Mouse (Mus musculus) lung, embryonic 16.5 days (tissue): ENCODE data around the gene Gm49383. TPM values are rescaled to one million over a fixed set of nuclear protein-coding genes. Genes with fewer than 3 reads are reported as not detected.

Experiments used
- ATAC-seq: fragments of 200-750 bp; cut with Nextera tagmentation; 2 replicates; pipeline ENCODE4 v1.8.0; 2017; ENCODE audit warnings: low read depth, mild to moderate bottlenecking, moderate library complexity
- H3K27ac ChIP-seq: fragments of 300-500 bp; sonication (generic); 2 replicates; pipeline ENCODE4 v1.5.1; 2014; ENCODE audit warnings: mild to moderate bottlenecking, control low read depth, low read length
- H3K27me3 ChIP-seq: fragments of 300-500 bp; sonication (generic); 2 replicates; pipeline ENCODE4 v1.6.1; 2014; ENCODE audit warnings: low read depth, low read length, mixed read lengths; ENCODE audit not compliant: control insufficient read depth, insufficient read depth
- H3K36me3 ChIP-seq: fragments of 300-500 bp; sonication (generic); 2 replicates; pipeline ENCODE4 v1.6.1; 2014; ENCODE audit warnings: low read length; ENCODE audit not compliant: control insufficient read depth, insufficient read depth
- H3K4me1 ChIP-seq: fragments of 300-500 bp; sonication (generic); replicated peaks from 2 replicates; pipeline ENCODE4 v1.6.1; 2014; ENCODE audit warnings: low read length, mixed read lengths; ENCODE audit not compliant: control insufficient read depth, insufficient read depth
- H3K4me2 ChIP-seq: fragments of 300-500 bp; sonication (generic); 2 replicates; pipeline ENCODE4 v1.6.1; 2014; ENCODE audit warnings: low read depth, low read length, control low read depth
- H3K4me3 ChIP-seq: fragments of 300-500 bp; sonication (generic); 2 replicates; pipeline ENCODE4 v1.5.1; 2014; ENCODE audit warnings: mild to moderate bottlenecking, low read length, control low read depth
- H3K9ac ChIP-seq: fragments of 300-500 bp; sonication (generic); 2 replicates; pipeline ENCODE4 v1.6.1; 2014; ENCODE audit warnings: low read length, control low read depth
- H3K9me3 ChIP-seq: fragments of 300-500 bp; sonication (generic); 2 replicates; pipeline ENCODE4 v1.6.1; 2016; ENCODE audit warnings: low read length; ENCODE audit not compliant: control insufficient read depth
- WGBS: fragments of 180-500 bp; shearing (Covaris S2); extraction: QIAGEN DNeasy Blood & Tissue Kit; methylation state at CpG from one replicate; pipeline ENCODE4 v1.1.7; 2014; 5-methylcytosine and 5-hydroxymethylcytosine counted together
- polyA plus RNA-seq: library from polyadenylated mRNA; unstranded; fragments of >200 nt; fragmentation: Nextera tagmentation; extraction: Ambion mirVana; gene quantifications from 2 replicates; pipeline ENCODE4 v1.2.1, GENCODE M21; 2015

Gm49383 gene
- polyA plus RNA-seq, 1 experiment from 2014 or later: 27.7 TPM

DNA sequence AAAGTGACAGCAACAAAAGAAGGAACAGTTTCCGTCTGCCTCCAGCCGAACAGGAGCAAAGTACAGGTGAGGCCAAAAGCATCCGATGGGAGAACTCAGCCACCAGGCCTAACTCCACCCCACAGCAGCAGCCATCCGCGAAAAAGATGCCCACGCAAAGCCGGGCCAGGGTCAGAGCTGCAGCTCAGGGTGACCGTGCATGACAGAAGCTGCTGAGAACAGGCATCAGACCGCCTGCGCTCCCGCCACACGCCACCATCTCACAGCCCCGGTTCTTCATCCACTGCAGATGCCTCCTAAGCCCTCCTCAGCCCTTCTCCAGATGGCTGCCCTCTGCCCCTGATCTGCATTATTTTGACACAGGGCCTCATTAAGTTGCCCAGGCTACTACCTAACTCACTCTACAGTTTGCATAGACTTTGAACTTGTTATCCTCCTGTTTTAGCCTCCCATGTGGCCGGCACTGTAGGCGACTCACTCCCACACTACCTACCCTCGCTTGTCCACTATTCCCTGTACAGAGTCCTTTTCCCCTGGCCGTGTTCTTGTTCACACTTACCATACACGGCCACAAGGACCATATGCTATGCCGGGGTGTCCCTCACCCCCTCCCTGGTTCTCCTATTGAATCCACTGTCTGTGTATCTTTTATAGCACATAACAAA is 23.8 kb upstream of the Gm49383 start:
- H3K4me2 ChIP-seq: no peak overlapping the region
- no peak overlapping the region for H3K27ac ChIP-seq
- H3K4me3 ChIP-seq: no peak overlapping the region
- H3K9ac ChIP-seq: no peak overlapping the region
- no peaks in the 10 kb centered on the region for H3K9me3 ChIP-seq
- no peaks in the 10 kb centered on the region for H3K4me1 ChIP-seq
- ATAC-seq: no peak
- WGBS: 92% methylated on average over 19 of the region's 19 CpGs
- H3K27me3 ChIP-seq: no peaks in the 10 kb centered on the region
- H3K36me3 ChIP-seq: peaks cover 11% of the 10 kb centered on the region

DNA sequence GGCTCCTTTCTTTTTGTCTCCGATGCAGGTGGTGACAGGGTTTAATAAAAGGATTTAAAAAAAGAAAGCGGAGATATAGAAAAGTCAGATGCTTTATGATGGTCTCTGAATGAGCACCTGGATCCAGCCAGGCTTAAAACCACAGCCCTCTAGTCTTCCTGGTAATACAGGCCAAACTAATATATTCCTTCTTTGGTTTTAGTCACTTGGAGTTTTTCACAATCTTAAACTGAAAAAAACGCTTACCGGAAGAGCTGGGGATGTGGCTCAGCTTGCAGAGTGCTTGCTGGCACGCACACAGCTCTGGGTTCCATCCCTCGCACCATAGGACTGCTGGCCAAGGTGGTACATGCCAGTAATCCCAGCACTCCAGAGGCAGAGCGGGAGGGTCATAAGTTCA is 19.7 kb upstream of the Gm49383 start:
- peaks cover 17% of the 10 kb centered on the region for H3K36me3 ChIP-seq
- H3K9ac ChIP-seq: no peak overlapping the region
- no peaks in the 10 kb centered on the region for H3K27me3 ChIP-seq
- ATAC-seq: no peak
- 93% methylated on average over 7 of the region's 7 CpGs for WGBS
- H3K4me3 ChIP-seq: no peak overlapping the region
- H3K27ac ChIP-seq: no peak overlapping the region
- no peaks in the 10 kb centered on the region for H3K4me1 ChIP-seq
- no peak overlapping the region for H3K4me2 ChIP-seq
- H3K9me3 ChIP-seq: no peaks in the 10 kb centered on the region

DNA sequence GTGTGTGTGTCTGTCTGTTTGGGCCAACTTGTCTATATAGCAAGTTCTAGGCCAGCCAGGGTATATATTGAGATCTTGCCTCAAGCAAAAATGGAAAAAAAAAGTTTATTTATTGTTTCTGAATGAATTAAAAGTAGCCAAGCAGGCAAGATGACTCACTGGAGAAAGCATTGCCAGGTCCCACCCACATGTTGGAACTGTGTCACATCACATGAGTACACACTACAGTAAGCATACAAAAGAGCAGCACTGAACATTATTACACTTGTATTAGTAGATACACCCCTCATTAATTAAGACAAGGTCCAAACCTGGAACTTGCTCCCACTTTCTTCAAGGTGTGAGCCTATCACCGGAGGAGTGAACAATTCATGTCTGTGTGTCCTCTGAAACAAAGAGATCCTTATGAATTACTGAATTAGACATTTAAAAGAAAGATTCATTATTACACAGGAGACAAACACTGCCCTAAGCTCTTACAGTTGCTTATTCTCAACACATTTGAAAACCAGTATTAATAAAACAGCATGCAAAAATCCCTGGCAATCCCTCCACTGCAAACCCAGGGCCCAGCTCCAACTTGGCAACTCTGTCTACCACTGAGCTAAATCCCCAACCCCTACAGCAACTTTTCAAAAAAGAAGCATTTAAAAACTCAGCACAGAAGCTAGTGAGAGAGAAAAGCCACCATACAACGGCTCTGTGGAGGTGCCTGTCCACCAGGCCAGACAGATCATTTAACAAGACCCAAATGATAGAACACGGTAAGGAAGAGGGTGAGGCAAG is 18.3 kb upstream of the Gm49383 start:
- Histone ChIP-seq H3K4me2 (no peak overlapping the region), H3K4me3 (no peak overlapping the region), H3K9me3 (no peaks in the 10 kb centered on the region), H3K9ac (no peak overlapping the region), H3K4me1 (no peaks in the 10 kb centered on the region), H3K36me3 (peaks cover 14% of the 10 kb centered on the region), H3K27me3 (no peaks in the 10 kb centered on the region), H3K27ac (no peak overlapping the region)
- no peak for ATAC-seq
- 79% methylated on average over 3 of the region's 3 CpGs for WGBS

DNA sequence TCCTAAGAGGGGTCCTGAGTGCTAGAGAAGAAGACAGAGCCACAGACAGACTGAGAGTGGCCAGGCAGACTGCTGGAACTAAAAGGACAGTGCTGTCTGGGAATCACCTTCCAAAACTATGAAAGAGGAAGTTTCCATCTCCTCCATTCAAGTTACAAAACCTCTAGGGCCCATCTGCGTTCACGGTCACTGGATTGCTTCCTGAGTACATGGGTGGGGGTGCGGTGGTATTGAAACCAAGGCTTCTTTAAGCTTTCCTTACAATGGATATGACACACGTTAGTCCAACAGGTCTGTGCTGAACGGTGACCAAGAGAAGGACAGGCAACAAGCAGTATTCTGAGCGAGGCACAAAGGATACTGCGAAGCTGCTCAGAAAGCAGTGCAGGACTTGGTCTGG is 17.5 kb upstream of the Gm49383 start:
- ATAC-seq: no peak
- no peak overlapping the region for H3K9ac ChIP-seq
- no peaks in the 10 kb centered on the region for H3K9me3 ChIP-seq
- H3K4me1 ChIP-seq: no peaks in the 10 kb centered on the region
- H3K27ac ChIP-seq: no peak overlapping the region
- no peaks in the 10 kb centered on the region for H3K27me3 ChIP-seq
- H3K4me3 ChIP-seq: no peak overlapping the region
- H3K4me2 ChIP-seq: no peak overlapping the region
- H3K36me3 ChIP-seq: peaks cover 14% of the 10 kb centered on the region
- 88% methylated on average over 7 of the region's 7 CpGs for WGBS

DNA sequence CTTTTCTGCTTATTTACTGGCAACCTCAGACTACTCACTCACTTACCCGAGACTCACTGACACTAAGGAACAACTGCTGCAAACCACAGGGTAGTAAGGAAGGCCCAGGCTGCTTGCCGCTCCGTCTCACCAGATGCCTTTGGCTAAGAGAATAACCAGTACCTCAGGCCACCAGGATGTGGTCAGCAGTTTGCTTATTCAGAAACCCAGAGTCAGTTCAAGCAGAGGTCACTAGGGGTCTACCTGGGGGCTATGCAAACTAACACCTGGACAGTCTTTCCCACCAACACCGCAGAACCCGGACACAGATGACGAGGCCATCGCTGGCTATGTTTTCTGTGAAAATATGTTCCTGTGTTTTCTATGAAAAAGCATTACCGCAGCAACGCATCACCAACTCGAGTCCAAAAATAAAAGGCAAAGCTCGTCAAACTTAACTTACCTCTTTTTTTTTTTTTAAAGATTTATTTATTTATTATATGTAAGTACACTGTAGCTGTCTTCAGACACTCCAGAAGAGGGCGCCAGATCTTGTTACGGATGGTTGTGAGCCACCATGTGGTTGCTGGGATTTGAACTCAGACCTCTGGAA is 16.4 kb upstream of the Gm49383 start:
- H3K4me3 ChIP-seq: no peak overlapping the region
- WGBS: 87% methylated on average over 13 of the region's 13 CpGs
- no peak overlapping the region for H3K9ac ChIP-seq
- no peak overlapping the region for H3K4me2 ChIP-seq
- ATAC-seq: no peak
- no peaks in the 10 kb centered on the region for H3K4me1 ChIP-seq
- H3K27me3 ChIP-seq: no peaks in the 10 kb centered on the region
- peaks cover 19% of the 10 kb centered on the region for H3K36me3 ChIP-seq
- H3K9me3 ChIP-seq: no peaks in the 10 kb centered on the region
- H3K27ac ChIP-seq: no peak overlapping the region

DNA sequence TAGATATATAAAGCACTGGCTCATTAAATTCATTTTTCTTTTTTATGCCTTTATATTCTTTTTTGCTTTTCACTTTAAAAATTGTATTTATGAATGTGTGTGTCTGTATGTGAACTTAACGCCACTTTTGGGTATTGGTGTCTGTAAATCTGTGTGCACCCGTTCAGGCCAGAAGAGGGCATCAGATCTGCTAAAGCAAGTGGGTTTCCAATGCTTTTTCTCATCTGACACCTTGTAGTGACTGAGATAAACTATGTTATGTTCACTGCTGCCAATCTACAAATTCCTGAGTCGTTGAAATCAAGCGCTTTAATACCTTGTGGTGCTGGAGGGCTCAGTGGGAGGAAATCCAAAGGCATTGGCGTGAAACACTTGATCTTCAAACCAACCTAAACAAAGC is 14.2 kb upstream of the Gm49383 start:
- Histone ChIP-seq H3K9me3 (no peaks in the 10 kb centered on the region), H3K27ac (no peak overlapping the region), H3K4me3 (no peak overlapping the region), H3K4me2 (no peak overlapping the region), H3K9ac (no peak overlapping the region), H3K36me3 (peaks cover 21% of the 10 kb centered on the region), H3K4me1 (no peaks in the 10 kb centered on the region), H3K27me3 (no peaks in the 10 kb centered on the region)
- WGBS: 68% methylated on average over 5 of the region's 5 CpGs
- ATAC-seq: no peak

DNA sequence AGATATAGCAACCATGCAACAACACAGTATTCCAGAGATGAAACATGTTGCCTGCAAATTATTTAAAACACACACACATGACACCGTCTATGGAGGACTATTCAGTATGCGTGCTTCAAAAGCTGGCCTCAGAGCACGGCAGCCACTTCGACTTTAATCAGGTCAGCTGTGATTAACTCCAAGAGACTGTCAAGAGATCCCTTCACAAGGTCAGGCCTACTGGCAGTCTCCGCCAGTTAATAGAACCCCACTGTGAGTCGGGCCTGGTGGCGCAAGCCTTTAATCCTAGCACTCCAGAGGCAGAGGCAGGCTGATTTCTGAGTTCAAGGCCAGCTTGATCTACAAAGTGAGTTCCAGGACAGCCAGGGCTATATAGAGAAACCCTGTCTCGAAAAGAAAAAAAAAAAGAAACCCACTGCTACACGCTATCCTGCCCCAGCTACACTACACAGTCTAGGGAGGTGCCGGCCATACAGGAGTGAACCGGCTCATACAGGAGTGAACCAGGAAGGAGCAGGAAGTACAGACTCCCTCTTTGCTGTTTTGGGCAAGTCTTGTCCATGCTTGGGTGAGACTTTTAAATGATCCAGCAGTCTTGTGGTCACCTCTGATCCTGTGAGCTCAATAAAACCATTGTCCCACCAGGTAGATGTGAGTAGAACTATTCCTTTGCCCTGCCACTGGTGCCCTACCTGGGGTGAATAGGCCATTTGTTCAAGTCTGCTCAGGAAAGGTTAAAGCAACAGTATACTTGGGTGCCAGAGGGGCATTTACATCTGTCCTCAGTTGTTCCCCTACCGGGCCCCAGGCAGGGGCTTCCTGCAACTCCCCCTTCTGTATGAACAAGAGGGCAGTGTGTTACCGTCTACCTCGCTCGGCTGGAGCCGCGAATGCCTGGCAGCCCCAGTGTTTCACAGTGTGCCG is 13.4 kb upstream of the Gm49383 start:
- no peaks in the 10 kb centered on the region for H3K4me1 ChIP-seq
- H3K9me3 ChIP-seq: no peaks in the 10 kb centered on the region
- no peaks in the 10 kb centered on the region for H3K27me3 ChIP-seq
- WGBS: 89% methylated on average over 18 of the region's 18 CpGs
- no peak for ATAC-seq
- peaks cover 19% of the 10 kb centered on the region for H3K36me3 ChIP-seq
- H3K9ac ChIP-seq: no peak overlapping the region
- no peak overlapping the region for H3K27ac ChIP-seq
- no peak overlapping the region for H3K4me3 ChIP-seq
- H3K4me2 ChIP-seq: no peak overlapping the region

DNA sequence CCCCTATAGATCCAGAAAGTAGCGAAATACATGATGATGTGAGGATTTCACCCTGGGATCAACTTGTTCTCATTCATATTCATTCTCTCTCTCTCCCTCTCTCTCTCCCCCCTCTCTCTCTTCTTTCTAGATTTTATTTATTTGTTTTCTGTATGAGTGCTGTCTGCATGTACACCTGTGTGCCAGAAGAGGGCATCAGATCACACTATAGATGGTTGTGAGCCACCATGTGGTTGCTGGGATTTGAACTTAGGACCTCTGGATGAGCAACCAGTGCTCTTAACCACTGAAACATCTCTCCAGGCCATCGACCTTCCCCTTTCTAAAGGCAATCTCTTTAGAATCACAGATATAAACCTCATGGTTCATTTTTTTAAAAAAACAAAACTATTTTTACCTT is 11.6 kb upstream of the Gm49383 start:
- no peak overlapping the region for H3K27ac ChIP-seq
- H3K9me3 ChIP-seq: no peaks in the 10 kb centered on the region
- H3K4me2 ChIP-seq: no peak overlapping the region
- H3K4me3 ChIP-seq: no peak overlapping the region
- H3K27me3 ChIP-seq: no peaks in the 10 kb centered on the region
- H3K9ac ChIP-seq: no peak overlapping the region
- peaks cover 22% of the 10 kb centered on the region for H3K36me3 ChIP-seq
- H3K4me1 ChIP-seq: no peaks in the 10 kb centered on the region
- 92% methylated on average over 2 of the region's 2 CpGs for WGBS
- no peak for ATAC-seq

DNA sequence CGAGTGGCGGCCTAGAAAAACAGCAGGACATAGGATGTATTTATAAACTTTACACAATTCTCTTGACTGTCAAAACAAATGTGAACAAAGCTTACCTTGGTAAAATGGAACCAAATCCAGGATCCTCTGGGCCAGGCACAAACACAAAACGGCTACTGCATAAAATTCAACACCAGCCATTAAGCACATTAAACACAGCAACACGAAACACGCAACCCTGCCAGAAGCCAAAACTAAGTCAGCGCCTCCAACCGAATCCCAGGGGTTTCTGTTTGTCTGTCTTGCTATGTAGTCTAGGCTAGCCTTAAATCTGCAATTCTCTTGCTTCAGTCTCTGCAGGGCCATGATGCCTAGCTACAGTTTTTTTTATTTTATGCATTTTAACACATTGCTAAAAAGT is 11.0 kb upstream of the Gm49383 start:
- H3K27me3 ChIP-seq: no peaks in the 10 kb centered on the region
- no peak overlapping the region for H3K9ac ChIP-seq
- no peak overlapping the region for H3K4me2 ChIP-seq
- H3K9me3 ChIP-seq: no peaks in the 10 kb centered on the region
- no peak for ATAC-seq
- 93% methylated on average over 7 of the region's 7 CpGs for WGBS
- H3K4me3 ChIP-seq: no peak overlapping the region
- H3K27ac ChIP-seq: no peak overlapping the region
- H3K36me3 ChIP-seq: peaks cover 18% of the 10 kb centered on the region
- no peaks in the 10 kb centered on the region for H3K4me1 ChIP-seq
